Mouse (Mus musculus) MEL (cell line): ENCODE measurements around the gene Cdca7. TPM values are rescaled to one million over a fixed set of nuclear protein-coding genes. Genes with fewer than 3 reads are reported as not detected.

Source experiments
- DNase-seq: peaks from one replicate; pipeline ENCODE4 v3.0.0; 2011; ENCODE audit warnings: low read depth, low spot score
- H3K27ac ChIP-seq: 2 replicates; pipeline ENCODE4 v1.5.1; 2012; ENCODE audit warnings: low read depth, mild to moderate bottlenecking, control low read depth, low read length, moderate library complexity; ENCODE audit not compliant: control insufficient read depth
- H3K27me3 ChIP-seq, 2 experiments: fragments of 150-350 bp in 1 of 2; sonication (generic) in 1 of 2; 2 replicates each; pipeline ENCODE4 v1.6.1; 2012; ENCODE audit warnings: low read length in 2 of 2, mild to moderate bottlenecking in 2 of 2, improper control_type of control experiment in 1 of 2, moderate library complexity in 1 of 2; ENCODE audit not compliant: insufficient read depth in 2 of 2, control insufficient read depth in 1 of 2
- H3K36me3 ChIP-seq, 2 experiments: 2 replicates each; pipeline ENCODE4 v1.6.1; 2012 to 2014; ENCODE audit warnings: low read length in 2 of 2, improper control_type of control experiment in 1 of 2, inconsistent platforms in 1 of 2, mild to moderate bottlenecking in 1 of 2; ENCODE audit not compliant: insufficient read depth in 2 of 2, control insufficient read depth in 1 of 2
- H3K4me1 ChIP-seq, 2 experiments: fragments of 150-350 bp in 1 of 2; sonication (generic) in 1 of 2; 2 replicates each; pipeline ENCODE4 v1.6.1; 2012; ENCODE audit warnings: low read length in 2 of 2, improper control_type of control experiment in 1 of 2, mild to moderate bottlenecking in 1 of 2; ENCODE audit not compliant: insufficient read depth in 2 of 2, control insufficient read depth in 1 of 2
- H3K4me3 ChIP-seq, 2 experiments: fragments of 150-350 bp in 1 of 2; sonication (generic) in 1 of 2; 2 replicates each; pipeline ENCODE4 v1.5.1; 2012; ENCODE audit warnings: low read depth in 2 of 2, low read length in 2 of 2, mild to moderate bottlenecking in 2 of 2, moderate library complexity in 2 of 2, control low read depth in 1 of 2, improper control_type of control experiment in 1 of 2; ENCODE audit not compliant: control insufficient read depth in 1 of 2, insufficient read depth in 1 of 2
- H3K79me2 ChIP-seq: 2 replicates; pipeline ENCODE4 v1.6.1; 2012; ENCODE audit warnings: mild to moderate bottlenecking, low read length, moderate library complexity; ENCODE audit not compliant: control insufficient read depth, poor library complexity, insufficient read depth
- H3K9ac ChIP-seq: 2 replicates; pipeline ENCODE4 v1.6.1; 2012; ENCODE audit warnings: low read depth, mild to moderate bottlenecking, control low read depth, low read length, moderate library complexity; ENCODE audit not compliant: control insufficient read depth, poor library complexity, severe bottlenecking
- H3K9me3 ChIP-seq: fragments of 150-350 bp; sonication (generic); replicated peaks from 2 replicates; pipeline ENCODE4 v1.6.1; 2012; ENCODE audit warnings: mild to moderate bottlenecking, low read length, improper control_type of control experiment, moderate library complexity; ENCODE audit not compliant: insufficient read depth
- CHD1 ChIP-seq: IDR thresholded peaks from 2 replicates; pipeline ENCODE4 v1.6.1; 2012; ENCODE audit warnings: low read depth, mild to moderate bottlenecking, inconsistent platforms, low read length, improper control_type of control experiment
- CTCF ChIP-seq, 3 experiments: IDR thresholded peaks in 2 of 3; conservative IDR thresholded peaks in 1 of 3; 2 replicates each; pipeline ENCODE4 v1.5.1; 2011 to 2012; ENCODE audit warnings: low read length in 3 of 3, low read depth in 2 of 3, mild to moderate bottlenecking in 2 of 3, improper control_type of control experiment in 1 of 3, inconsistent platforms in 1 of 3, mixed read lengths in 1 of 3, moderate library complexity in 1 of 3; ENCODE audit not compliant: control insufficient read depth in 1 of 3, insufficient read depth in 1 of 3, poor library complexity in 1 of 3, severe bottlenecking in 1 of 3
- E2F4 ChIP-seq: IDR thresholded peaks from 2 replicates; pipeline ENCODE4 v1.6.1; 2011; ENCODE audit warnings: low read depth, low read length, improper control_type of control experiment, borderline replicate concordance
- ELF1 ChIP-seq: IDR thresholded peaks from 2 replicates; pipeline ENCODE4 v1.6.1; 2014; ENCODE audit warnings: low read depth, mild to moderate bottlenecking, inconsistent platforms, low read length, improper control_type of control experiment, moderate library complexity
- EP300 ChIP-seq, 2 experiments: IDR thresholded peaks; 2 replicates each; pipeline ENCODE4 v1.6.1; 2011; ENCODE audit warnings: improper control_type of control experiment in 2 of 2, low read length in 2 of 2, low read depth in 1 of 2, mild to moderate bottlenecking in 1 of 2
- ETS1 ChIP-seq: IDR thresholded peaks from 2 replicates; pipeline ENCODE4 v1.6.1; 2012; ENCODE audit warnings: low read depth, mild to moderate bottlenecking, inconsistent platforms, low read length, improper control_type of control experiment, moderate library complexity
- GABPA ChIP-seq: IDR thresholded peaks from 2 replicates; pipeline ENCODE4 v1.6.1; 2012; ENCODE audit warnings: low read depth, mild to moderate bottlenecking, inconsistent platforms, low read length, improper control_type of control experiment, moderate library complexity
- JUND ChIP-seq: IDR thresholded peaks from 2 replicates; pipeline ENCODE4 v1.6.1; 2011; ENCODE audit warnings: low read depth, mild to moderate bottlenecking, improper control_type of control experiment, low read length
- KAT2A ChIP-seq: conservative IDR thresholded peaks from 2 replicates; pipeline ENCODE4 v1.6.1; 2012; ENCODE audit warnings: low read depth, low read length, improper control_type of control experiment, inconsistent platforms
- MAFK ChIP-seq: IDR thresholded peaks from 2 replicates; pipeline ENCODE4 v1.6.1; 2011; ENCODE audit warnings: low read depth, mild to moderate bottlenecking, low read length, improper control_type of control experiment, borderline replicate concordance
- MAX ChIP-seq: IDR thresholded peaks from 2 replicates; pipeline ENCODE4 v1.6.1; 2011; ENCODE audit warnings: low read length, improper control_type of control experiment
- MEF2A ChIP-seq: IDR thresholded peaks from 2 replicates; pipeline ENCODE4 v1.6.1; 2014; ENCODE audit warnings: low read depth, mild to moderate bottlenecking, inconsistent platforms, low read length, improper control_type of control experiment; ENCODE audit not compliant: poor library complexity, insufficient replicate concordance, severe bottlenecking; ENCODE audit errors: extremely low read depth
- NRF1 ChIP-seq: IDR thresholded peaks from 2 replicates; pipeline ENCODE4 v1.6.1; 2014; ENCODE audit warnings: low read depth, mild to moderate bottlenecking, inconsistent platforms, low read length, improper control_type of control experiment, moderate library complexity; ENCODE audit not compliant: poor library complexity, insufficient read depth, severe bottlenecking
- POLR2A ChIP-seq, 2 experiments: IDR thresholded peaks; 2 replicates each; pipeline ENCODE4 v1.6.1; 2011 to 2012; ENCODE audit warnings: low read length in 2 of 2, mild to moderate bottlenecking in 2 of 2, control low read depth in 1 of 2, improper control_type of control experiment in 1 of 2, low read depth in 1 of 2, moderate library complexity in 1 of 2; ENCODE audit not compliant: control insufficient read depth in 1 of 2, insufficient read depth in 1 of 2, poor library complexity in 1 of 2
- SIN3A ChIP-seq: IDR thresholded peaks from 2 replicates; pipeline ENCODE4 v1.6.1; 2012; ENCODE audit warnings: low read length, improper control_type of control experiment, inconsistent platforms
- TBP ChIP-seq: IDR thresholded peaks from 2 replicates; pipeline ENCODE4 v1.8.0; 2011; ENCODE audit warnings: low read depth, low read length, improper control_type of control experiment
- TCF12 ChIP-seq: IDR thresholded peaks from 2 replicates; pipeline ENCODE4 v1.6.1; 2014; ENCODE audit warnings: low read depth, mild to moderate bottlenecking, inconsistent platforms, low read length, improper control_type of control experiment, moderate library complexity
- UBTF ChIP-seq: IDR thresholded peaks from 2 replicates; pipeline ENCODE4 v1.6.1; 2012; ENCODE audit warnings: low read depth, mild to moderate bottlenecking, inconsistent platforms, low read length, improper control_type of control experiment, moderate library complexity, borderline replicate concordance; ENCODE audit not compliant: insufficient read depth
- USF1 ChIP-seq: IDR thresholded peaks from 2 replicates; pipeline ENCODE4 v1.6.1; 2014; ENCODE audit warnings: low read depth, mild to moderate bottlenecking, inconsistent platforms, low read length, improper control_type of control experiment, moderate library complexity
- ZKSCAN1 ChIP-seq: IDR thresholded peaks from 2 replicates; pipeline ENCODE4 v1.6.1; 2012; ENCODE audit warnings: low read depth, mild to moderate bottlenecking, inconsistent platforms, low read length, improper control_type of control experiment, moderate library complexity
- ZMIZ1 ChIP-seq: IDR thresholded peaks from 2 replicates; pipeline ENCODE4 v1.6.1; 2012; ENCODE audit warnings: low read depth, mild to moderate bottlenecking, inconsistent platforms, low read length, improper control_type of control experiment, moderate library complexity
- ZNF384 ChIP-seq: IDR thresholded peaks from 2 replicates; pipeline ENCODE4 v1.6.1; 2012; ENCODE audit warnings: low read depth, mild to moderate bottlenecking, inconsistent platforms, low read length, improper control_type of control experiment
- polyA plus RNA-seq, 2 experiments: library from polyadenylated mRNA; stranded (reverse) in 1 of 2; unstranded in 1 of 2; fragments of >175 nt in 1 of 2; fragments of >200 nt in 1 of 2; gene quantifications; 2 replicates each; pipeline versions ENCODE4 v1.2.1 to v1.2.4; 2012; ENCODE audit warnings: low replicate concordance in 2 of 2, low read depth in 1 of 2; ENCODE audit not compliant: insufficient read length in 2 of 2, insufficient read depth in 1 of 2, missing spikeins in 1 of 2
- total RNA-seq: library from RNA; depleted of rRNA; stranded (reverse); fragments of 300-350 nt; gene quantifications from 2 replicates; pipeline ENCODE4 v1.2.3, GENCODE M21; 2012

Cdca7 gene
- total and polyA plus RNA-seq, 3 experiments: 97.2 to 175 (median 123) TPM

- TF ChIP-seq CTCF (IDR thresholded peaks at IDR 0.05 in 2 of 3, conservative IDR thresholded peaks at IDR 0.05 in 1 of 3; ENCODE audit: control insufficient read depth in 1 of 3, insufficient read depth in 1 of 3, low read depth in 2 of 3, low read length in 3 of 3, poor library complexity in 1 of 3, severe bottlenecking in 1 of 3): no peak
- TF ChIP-seq MAFK: no peak
- no peak for TF ChIP-seq CHD1
- peak; percentile 39; the same call in 1 of the 2 replicates for TF ChIP-seq TCF12
- no peak for TF ChIP-seq ZKSCAN1
- TF ChIP-seq JUND: peak; percentile 56; the same call in 1 of the 2 replicates
- peak; percentile 46; the same call in 1 of the 2 replicates for TF ChIP-seq TBP
- TF ChIP-seq SIN3A: peak; percentile 43
Measured at GRCm38 (mm10) chr2:72443960-72444359, 32.0 kb upstream of the Cdca7 start (continued).

DNA sequence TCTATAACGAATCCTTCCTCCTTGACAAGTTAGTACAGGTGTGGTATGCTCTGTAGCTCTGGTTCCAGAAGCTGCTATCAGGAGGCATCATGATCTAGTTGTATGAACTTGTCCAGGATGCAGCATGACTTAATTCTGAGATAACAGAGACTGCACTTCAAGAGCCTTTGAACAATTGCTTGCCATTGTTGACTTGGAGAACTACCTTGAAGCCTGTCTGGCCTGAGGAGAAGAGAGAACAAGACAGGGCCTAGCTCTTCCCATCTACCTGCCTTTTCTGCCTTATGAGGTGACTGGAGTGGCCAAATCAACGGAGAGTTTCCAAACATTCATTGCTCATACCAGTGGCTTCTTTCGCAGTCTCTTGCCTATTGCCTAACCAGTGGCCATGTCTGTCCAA, 29.9 kb upstream of the Cdca7 start:
- H3K4me1 ChIP-seq: peaks cover 0 to 16% of the 10 kb centered on the region in 2 experiments; a peak in 3 of 4 replicates
- TF ChIP-seq UBTF: no peak
- TF ChIP-seq MEF2A: no peak
- TF ChIP-seq GABPA: no peak
- TF ChIP-seq ETS1: no peak
- no peak for TF ChIP-seq MAX
- no peak for TF ChIP-seq EP300 (IDR thresholded peaks at IDR 0.05; ENCODE audit: low read depth in 1 of 2, low read length in 2 of 2)
- TF ChIP-seq CHD1: no peak
- TF ChIP-seq POLR2A (IDR thresholded peaks at IDR 0.05; ENCODE audit: control insufficient read depth in 1 of 2, insufficient read depth in 1 of 2, low read depth in 1 of 2, low read length in 2 of 2, poor library complexity in 1 of 2): no peak
- no peak for TF ChIP-seq E2F4
- TF ChIP-seq ZMIZ1: no peak
- no peak for TF ChIP-seq USF1
- TF ChIP-seq CTCF (IDR thresholded peaks at IDR 0.05 in 2 of 3, conservative IDR thresholded peaks at IDR 0.05 in 1 of 3; ENCODE audit: control insufficient read depth in 1 of 3, insufficient read depth in 1 of 3, low read depth in 2 of 3, low read length in 3 of 3, poor library complexity in 1 of 3, severe bottlenecking in 1 of 3): no peak
- TF ChIP-seq MAFK: no peak
- no peak for TF ChIP-seq NRF1
- no peak for TF ChIP-seq ELF1
- no peak for TF ChIP-seq TCF12
- no peak for TF ChIP-seq KAT2A
- TF ChIP-seq ZNF384: no peak
- TF ChIP-seq, all 39 proteins: peak for 0
- no peak overlapping the region for H3K27ac ChIP-seq
- H3K27me3 ChIP-seq: no peaks in the 10 kb centered on the region
- peaks cover 0 to 12% of the 10 kb centered on the region in 2 experiments; a peak in 2 of 4 replicates for H3K36me3 ChIP-seq
- no peaks in the 10 kb centered on the region for H3K9me3 ChIP-seq
- H3K4me3 ChIP-seq: no peak overlapping the region
- H3K9ac ChIP-seq: no peak overlapping the region
- no peak for DNase-seq
- H3K79me2 ChIP-seq: no peaks in the 10 kb centered on the region
